Mouse (Mus musculus): ENCODE measurements around the gene Mcm5. TPM values are rescaled to one million over a fixed set of nuclear protein-coding genes. Genes with fewer than 3 reads are reported as not detected.

The Mcm5 gene
- polyA plus RNA-seq, 1 experiment: 177 TPM

- Histone ChIP-seq H3K4me1 (ENCODE audit: control insufficient read depth, insufficient read depth, low read length) (no peaks in the 10 kb centered on the region), H3K36me3 (ENCODE audit: control insufficient read depth, insufficient read depth, low read length, poor library complexity, severe bottlenecking) (peaks cover 27% of the 10 kb centered on the region), H3K4me3 (ENCODE audit: low read depth, low read length) (no peak overlapping the region), H3K9ac (ENCODE audit: low read depth, poor library complexity, severe bottlenecking) (no peak overlapping the region), H3K27ac (ENCODE audit: insufficient read depth, low read length) (no peak overlapping the region), H3K9me3 (replicated peaks; ENCODE audit: control insufficient read depth, insufficient read depth, low read length, poor library complexity, severe bottlenecking) (no peaks in the 10 kb centered on the region), H3K27me3 (ENCODE audit: control insufficient read depth, insufficient read depth, low read length, poor library complexity, severe bottlenecking) (no peaks in the 10 kb centered on the region)
- TF ChIP-seq CTCF (IDR thresholded peaks at IDR 0.05; ENCODE audit: low read depth, low read length): peak; percentile 74
- TF ChIP-seq POLR2A (IDR thresholded peaks at IDR 0.05; ENCODE audit: insufficient read depth, low read length): no peak
Measured at GRCm38 (mm10) chr8:75132485-75132884, 23.1 kb downstream of the Mcm5 start.

- Histone ChIP-seq H3K9ac (ENCODE audit: low read depth, poor library complexity, severe bottlenecking) (no peak overlapping the region), H3K4me3 (ENCODE audit: low read depth, low read length) (no peak overlapping the region), H3K4me1 (ENCODE audit: control insufficient read depth, insufficient read depth, low read length) (no peaks in the 10 kb centered on the region), H3K27me3 (ENCODE audit: control insufficient read depth, insufficient read depth, low read length, poor library complexity, severe bottlenecking) (no peaks in the 10 kb centered on the region), H3K27ac (ENCODE audit: insufficient read depth, low read length) (no peak overlapping the region), H3K36me3 (ENCODE audit: control insufficient read depth, insufficient read depth, low read length, poor library complexity, severe bottlenecking) (peaks cover 19% of the 10 kb centered on the region), H3K9me3 (replicated peaks; ENCODE audit: control insufficient read depth, insufficient read depth, low read length, poor library complexity, severe bottlenecking) (no peaks in the 10 kb centered on the region)
- TF ChIP-seq POLR2A (IDR thresholded peaks at IDR 0.05; ENCODE audit: insufficient read depth, low read length) (no peak), EP300 (IDR thresholded peaks at IDR 0.05; ENCODE audit: insufficient read depth, low read depth, low read length) (no peak), CTCF (IDR thresholded peaks at IDR 0.05; ENCODE audit: low read depth, low read length) (no peak)
Measured at GRCm38 (mm10) chr8:75133399-75133798, 24.0 kb downstream of the Mcm5 start.

- no peak overlapping the region for H3K9ac ChIP-seq (ENCODE audit: low read depth, poor library complexity, severe bottlenecking)
- no peak overlapping the region for H3K4me3 ChIP-seq (ENCODE audit: low read depth, low read length)
- H3K4me1 ChIP-seq (ENCODE audit: control insufficient read depth, insufficient read depth, low read length): no peaks in the 10 kb centered on the region
- H3K27ac ChIP-seq (ENCODE audit: insufficient read depth, low read length): no peak overlapping the region
- TF ChIP-seq EP300 (IDR thresholded peaks at IDR 0.05; ENCODE audit: insufficient read depth, low read depth, low read length): no peak
- TF ChIP-seq POLR2A (IDR thresholded peaks at IDR 0.05; ENCODE audit: insufficient read depth, low read length): no peak
- TF ChIP-seq CTCF (IDR thresholded peaks at IDR 0.05; ENCODE audit: low read depth, low read length): no peak
- no peaks in the 10 kb centered on the region for H3K27me3 ChIP-seq (ENCODE audit: control insufficient read depth, insufficient read depth, low read length, poor library complexity, severe bottlenecking)
- H3K9me3 ChIP-seq (replicated peaks; ENCODE audit: control insufficient read depth, insufficient read depth, low read length, poor library complexity, severe bottlenecking): no peaks in the 10 kb centered on the region
- peaks cover 7% of the 10 kb centered on the region for H3K36me3 ChIP-seq (ENCODE audit: control insufficient read depth, insufficient read depth, low read length, poor library complexity, severe bottlenecking)
Measured at GRCm38 (mm10) chr8:75134603-75135391, 25.4 kb downstream of the Mcm5 start.

- Histone ChIP-seq H3K27ac (ENCODE audit: insufficient read depth, low read length) (no peak overlapping the region), H3K9me3 (replicated peaks; ENCODE audit: control insufficient read depth, insufficient read depth, low read length, poor library complexity, severe bottlenecking) (no peaks in the 10 kb centered on the region), H3K27me3 (ENCODE audit: control insufficient read depth, insufficient read depth, low read length, poor library complexity, severe bottlenecking) (no peaks in the 10 kb centered on the region), H3K4me3 (ENCODE audit: low read depth, low read length) (no peak overlapping the region), H3K4me1 (ENCODE audit: control insufficient read depth, insufficient read depth, low read length) (no peaks in the 10 kb centered on the region), H3K9ac (ENCODE audit: low read depth, poor library complexity, severe bottlenecking) (no peak overlapping the region), H3K36me3 (ENCODE audit: control insufficient read depth, insufficient read depth, low read length, poor library complexity, severe bottlenecking) (no peaks in the 10 kb centered on the region; the same call in 1 of the 2 replicates)
- TF ChIP-seq EP300 (IDR thresholded peaks at IDR 0.05; ENCODE audit: insufficient read depth, low read depth, low read length): no peak
- no peak for TF ChIP-seq CTCF (IDR thresholded peaks at IDR 0.05; ENCODE audit: low read depth, low read length)
Measured at GRCm38 (mm10) chr8:75135756-75136155, 26.4 kb downstream of the Mcm5 start.

- Histone ChIP-seq H3K27me3 (ENCODE audit: control insufficient read depth, insufficient read depth, low read length, poor library complexity, severe bottlenecking) (no peaks in the 10 kb centered on the region), H3K4me1 (ENCODE audit: control insufficient read depth, insufficient read depth, low read length) (no peaks in the 10 kb centered on the region), H3K27ac (ENCODE audit: insufficient read depth, low read length) (no peak overlapping the region), H3K9ac (ENCODE audit: low read depth, poor library complexity, severe bottlenecking) (no peak overlapping the region), H3K4me3 (ENCODE audit: low read depth, low read length) (no peak overlapping the region), H3K9me3 (replicated peaks; ENCODE audit: control insufficient read depth, insufficient read depth, low read length, poor library complexity, severe bottlenecking) (no peaks in the 10 kb centered on the region), H3K36me3 (ENCODE audit: control insufficient read depth, insufficient read depth, low read length, poor library complexity, severe bottlenecking) (no peaks in the 10 kb centered on the region; the same call in 1 of the 2 replicates)
- TF ChIP-seq POLR2A (IDR thresholded peaks at IDR 0.05; ENCODE audit: insufficient read depth, low read length) (no peak), EP300 (IDR thresholded peaks at IDR 0.05; ENCODE audit: insufficient read depth, low read depth, low read length) (no peak), CTCF (IDR thresholded peaks at IDR 0.05; ENCODE audit: low read depth, low read length) (no peak)
Measured at GRCm38 (mm10) chr8:75136256-75136655, 26.9 kb downstream of the Mcm5 start.

GRCm38 (mm10) chr8:75137536-75137935 is 28.2 kb downstream of the Mcm5 start:
- Histone ChIP-seq H3K9me3 (replicated peaks; ENCODE audit: control insufficient read depth, insufficient read depth, low read length, poor library complexity, severe bottlenecking) (no peaks in the 10 kb centered on the region), H3K36me3 (ENCODE audit: control insufficient read depth, insufficient read depth, low read length, poor library complexity, severe bottlenecking) (no peaks in the 10 kb centered on the region), H3K4me1 (ENCODE audit: control insufficient read depth, insufficient read depth, low read length) (no peaks in the 10 kb centered on the region), H3K27ac (ENCODE audit: insufficient read depth, low read length) (no peak overlapping the region), H3K4me3 (ENCODE audit: low read depth, low read length) (no peak overlapping the region), H3K9ac (ENCODE audit: low read depth, poor library complexity, severe bottlenecking) (no peak overlapping the region), H3K27me3 (ENCODE audit: control insufficient read depth, insufficient read depth, low read length, poor library complexity, severe bottlenecking) (no peaks in the 10 kb centered on the region)
- TF ChIP-seq EP300 (IDR thresholded peaks at IDR 0.05; ENCODE audit: insufficient read depth, low read depth, low read length): no peak
- TF ChIP-seq CTCF (IDR thresholded peaks at IDR 0.05; ENCODE audit: low read depth, low read length): no peak
- TF ChIP-seq POLR2A (IDR thresholded peaks at IDR 0.05; ENCODE audit: insufficient read depth, low read length): no peak

All from ES-Bruce4 (cell line).